Comparison of ENCODE assay signal across 14 mouse cellular contexts in the genomic region with DNA sequence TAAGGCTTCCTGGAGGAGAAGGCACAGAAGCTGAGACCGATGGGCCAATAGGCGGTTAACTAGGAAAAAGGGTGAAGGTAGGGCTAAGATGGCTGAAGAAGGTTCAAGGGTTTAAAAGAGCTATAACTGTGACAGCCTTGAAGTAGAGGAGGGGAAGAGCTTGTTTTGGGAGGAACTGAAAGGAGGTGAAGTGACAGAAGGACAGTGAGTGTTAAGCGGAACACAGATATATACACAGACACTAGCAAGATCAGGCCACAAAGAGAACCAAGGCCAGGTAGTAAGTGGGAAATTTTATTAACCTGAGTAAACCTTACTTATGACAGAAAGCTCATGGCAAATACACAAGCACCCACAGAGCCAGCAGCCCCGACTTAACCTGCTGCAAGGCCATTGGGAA. TPM values are rescaled to one million over a fixed set of nuclear protein-coding genes. Genes with fewer than 3 reads are reported as not detected.
DNase-seq lines count a peak whose midpoint lies in the region; ATAC-seq and TF ChIP-seq lines count a peak whose summit lies in the region.
"Had no signal": no experiment of that assay in that cellular context is flagged by ENCODE, and none has a peak within 500 bp of the region (broad histone marks: within the 10 kb centered on the region; RNA-seq: fewer than 3 reads in every experiment).

No protein-coding gene starts in this region.

- WGBS in embryonic facial prominence, embryonic 12.5 days = 90% methylated on average over 4 of the region's 4 CpGs
- WGBS in embryonic facial prominence, embryonic 10.5 days = 91% methylated on average over 4 of the region's 4 CpGs
- 88% methylated on average over 4 of the region's 4 CpGs for WGBS in kidney, postnatal 0 days

- no peak for ATAC-seq in embryonic facial prominence, embryonic 12.5 days (ENCODE audit: insufficient number of reproducible peaks, insufficient read depth, low FRiP score, low TSS enrichment)
- no peak for ATAC-seq in kidney, postnatal 0 days (replicated peaks; ENCODE audit: low FRiP score, low read depth)
- peak; percentile 41; the same call in 1 of the 2 replicates for ATAC-seq in common myeloid progenitor, adult 5-6 weeks (replicated peaks; ENCODE audit: low read depth, poor library complexity, severe bottlenecking)
- peak; percentile 56 for ATAC-seq in megakaryocyte, adult 5-6 weeks (ENCODE audit: poor library complexity, severe bottlenecking)
- ATAC-seq: forebrain, embryonic 13.5 days; midbrain, embryonic 15.5 days had no signal

- no peaks in the 10 kb centered on the region for H3K27me3 ChIP-seq in embryonic facial prominence, embryonic 12.5 days
- H3K27me3 ChIP-seq in embryonic facial prominence, embryonic 10.5 days (replicated peaks; ENCODE audit: low read depth, poor library complexity, severe bottlenecking) = no peaks in the 10 kb centered on the region
- H3K27me3 ChIP-seq in kidney, postnatal 0 days (ENCODE audit: insufficient read depth, low read length) = no peaks in the 10 kb centered on the region
- H3K27me3 ChIP-seq: forebrain, embryonic 13.5 days; limb, embryonic 13.5 days; midbrain, embryonic 15.5 days had no signal

- H3K27ac ChIP-seq in embryonic facial prominence, embryonic 12.5 days = peak overlapping the region; percentile 47; the same call in 1 of the 2 replicates
- no peak overlapping the region for H3K27ac ChIP-seq in embryonic facial prominence, embryonic 10.5 days (replicated peaks)
- 0 out of 2 replicates have a peak overlapping the region, but pooled peaks have one; percentile 47 for H3K27ac ChIP-seq in kidney, postnatal 0 days
- H3K27ac ChIP-seq: forebrain, embryonic 13.5 days; midbrain, embryonic 15.5 days had no signal

- no peak for DNase-seq in embryonic facial prominence, embryonic 10.5 days (ENCODE audit: low spot score)
- DNase-seq in kidney, postnatal 0 days (ENCODE audit: low spot score) = no peak
- DNase-seq in kidney, adult 11 months = no peak
- no peak for DNase-seq in adrenal gland, adult 8-10 months
- DNase-seq in adrenal gland, adult (ENCODE audit: inconsistent age in 2 of 2, low spot score in 1 of 2) = no peak
- DNase-seq: adrenal gland, postnatal 36 days; cerebellum, adult 9-11 months; kidney, postnatal 4 days had no signal

- H3K4me1 ChIP-seq in embryonic facial prominence, embryonic 12.5 days = peaks cover 28% of the 10 kb centered on the region
- H3K4me1 ChIP-seq in embryonic facial prominence, embryonic 10.5 days = peaks cover 19% of the 10 kb centered on the region
- H3K4me1 ChIP-seq in kidney, postnatal 0 days (replicated peaks; ENCODE audit: insufficient read depth, low read length) = peaks cover 19% of the 10 kb centered on the region

- H3K9ac ChIP-seq in embryonic facial prominence, embryonic 12.5 days = no peak overlapping the region
- H3K9ac ChIP-seq in kidney, postnatal 0 days (ENCODE audit: low read depth, low read length) = no peak overlapping the region
- H3K9ac ChIP-seq: forebrain, embryonic 13.5 days; limb, embryonic 13.5 days; midbrain, embryonic 15.5 days had no signal

- H3K4me3 ChIP-seq in embryonic facial prominence, embryonic 12.5 days = no peak overlapping the region
- no peak overlapping the region for H3K4me3 ChIP-seq in embryonic facial prominence, embryonic 10.5 days
- H3K4me3 ChIP-seq in kidney, postnatal 0 days (replicated peaks; ENCODE audit: low read depth, low read length) = no peak overlapping the region
- H3K4me3 ChIP-seq: forebrain, embryonic 13.5 days; limb, embryonic 13.5 days; midbrain, embryonic 15.5 days had no signal

- no peaks in the 10 kb centered on the region for H3K9me3 ChIP-seq in embryonic facial prominence, embryonic 12.5 days
- no peaks in the 10 kb centered on the region for H3K9me3 ChIP-seq in embryonic facial prominence, embryonic 10.5 days
- H3K9me3 ChIP-seq in kidney, postnatal 0 days (replicated peaks; ENCODE audit: low read length) = no peaks in the 10 kb centered on the region
- H3K9me3 ChIP-seq: forebrain, embryonic 13.5 days; limb, embryonic 13.5 days; midbrain, embryonic 15.5 days had no signal

- TF ChIP-seq CTCF in kidney, postnatal 0 days (IDR thresholded peaks at IDR 0.05; ENCODE audit: low read depth) = no peak

- H3K36me3 ChIP-seq in embryonic facial prominence, embryonic 12.5 days = no peaks in the 10 kb centered on the region
- peaks cover 4% of the 10 kb centered on the region; the same call in 1 of the 2 replicates for H3K36me3 ChIP-seq in embryonic facial prominence, embryonic 10.5 days (replicated peaks)
- H3K36me3 ChIP-seq in kidney, postnatal 0 days (ENCODE audit: insufficient read depth, low read length) = no peaks in the 10 kb centered on the region
- H3K36me3 ChIP-seq: limb, embryonic 13.5 days; midbrain, embryonic 15.5 days had no signal

- H3K4me2 ChIP-seq in embryonic facial prominence, embryonic 12.5 days (replicated peaks) = no peak overlapping the region
- no peak overlapping the region for H3K4me2 ChIP-seq in kidney, postnatal 0 days (ENCODE audit: low read length)
- H3K4me2 ChIP-seq: forebrain, embryonic 13.5 days; midbrain, embryonic 15.5 days had no signal

RNA-seq across cellular contexts. Expression of a gene that starts 18.1 kb away (rescaled TPM):
- polyA plus RNA-seq in embryonic facial prominence, embryonic 12.5 days (2016; fragmentation: Nextera tagmentation; extraction: Ambion mirVana) = 119 and 128 TPM in 2 replicates
- 189 and 194 TPM in 2 replicates for polyA plus RNA-seq in embryonic facial prominence, embryonic 10.5 days (2016; fragmentation: Nextera tagmentation; extraction: Ambion mirVana)
- polyA plus RNA-seq in kidney, postnatal 0 days (2015; fragmentation: Nextera tagmentation; extraction: Ambion mirVana) = 179 and 198 TPM in 2 replicates
- total RNA-seq in common myeloid progenitor, adult 5-6 weeks (2017) = 44.8 and 45.5 TPM in 2 replicates
- total RNA-seq in megakaryocyte, adult 5-6 weeks (2015) = 47.7 and 50.9 TPM in 2 replicates
- total RNA-seq in megakaryocyte, adult 5-6 weeks (2017) = 36.8 and 55.2 TPM in 2 replicates
- 10 to 100 TPM; 37.6 to 60.4 (median 57.4) TPM for total RNA-seq in adrenal gland, adult 8-10 months (2022)

RNA-seq across cellular contexts. Expression of a gene that starts 31.4 kb away (rescaled TPM):
- 26.1 and 27.0 TPM in 2 replicates for polyA plus RNA-seq in embryonic facial prominence, embryonic 12.5 days (2016; fragmentation: Nextera tagmentation; extraction: Ambion mirVana)
- 21.9 and 22.1 TPM in 2 replicates for polyA plus RNA-seq in embryonic facial prominence, embryonic 10.5 days (2016; fragmentation: Nextera tagmentation; extraction: Ambion mirVana)
- 66.6 and 72.5 TPM in 2 replicates for polyA plus RNA-seq in kidney, postnatal 0 days (2015; fragmentation: Nextera tagmentation; extraction: Ambion mirVana)
- 646 and 682 TPM in 2 replicates for total RNA-seq in common myeloid progenitor, adult 5-6 weeks (2017)
- total RNA-seq in megakaryocyte, adult 5-6 weeks (2015) = 797 and 809 TPM in 2 replicates
- total RNA-seq in megakaryocyte, adult 5-6 weeks (2017) = 623 and 641 TPM in 2 replicates
- 100 to 1,000 TPM; 566 to 814 (median 738) TPM for total RNA-seq in adrenal gland, adult 8-10 months (2022)

Comparison
In these comparisons a context has a peak if more than half of its experiments do, and no peak if none do; other contexts are left out.
1. ATAC-seq: peak in common myeloid progenitor, adult 5-6 weeks (single experiment) and megakaryocyte, adult 5-6 weeks (single experiment); none in embryonic facial prominence, embryonic 12.5 days (single experiment) and kidney, postnatal 0 days (single experiment).